Comparison of ENCODE assay signal across 7 mouse cellular contexts in genomic region chr13:12650877-12651176, GRCm38 (mm10).
A peak's percentile ranks its signal among the peaks of the same experiment; 100 is the strongest.
DNase-seq lines count a peak whose midpoint lies in the region; ATAC-seq and TF ChIP-seq lines count a peak whose summit lies in the region.
"Not testable (repeated sequence)": the region's sequence is repeated elsewhere in the genome, so short reads cannot be mapped to it uniquely, and the experiment has no call there.

No protein-coding gene starts in this region.

- peak overlapping the region; percentile 42 for H3K4me3 ChIP-seq in embryonic facial prominence, embryonic 14.5 days (ENCODE audit: low read depth, low read length)
- H3K4me3 ChIP-seq in kidney, adult 2 months (ENCODE audit: insufficient read depth, low read depth, low read length) = peak overlapping the region; percentile 58
- peak overlapping the region; percentile 48 for H3K4me3 ChIP-seq in limb, embryonic 10.5 days

- not testable (repeated sequence) for H3K9ac ChIP-seq in embryonic facial prominence, embryonic 14.5 days (ENCODE audit: low read depth, low read length)

- WGBS in embryonic facial prominence, embryonic 14.5 days = 0% methylated on average over 10 of the region's 13 CpGs
- 0% methylated on average over 13 of the region's 13 CpGs for WGBS in kidney, adult 2 months
- WGBS in limb, embryonic 10.5 days = 2% methylated on average over 13 of the region's 13 CpGs

- H3K4me1 ChIP-seq in embryonic facial prominence, embryonic 14.5 days (ENCODE audit: control insufficient read depth, insufficient read depth, low read length); kidney, adult 2 months (ENCODE audit: control insufficient read depth, insufficient read depth, low read length); limb, embryonic 10.5 days: not testable (repeated sequence)

- not testable (repeated sequence) for H3K27me3 ChIP-seq in embryonic facial prominence, embryonic 14.5 days (replicated peaks; ENCODE audit: control insufficient read depth, insufficient read depth, low read length); kidney, adult 2 months (replicated peaks; ENCODE audit: control insufficient read depth, insufficient read depth, low read length); limb, embryonic 10.5 days (ENCODE audit: low read depth, poor library complexity, severe bottlenecking)

- H3K27ac ChIP-seq in embryonic facial prominence, embryonic 14.5 days (replicated peaks; ENCODE audit: low read depth, low read length); kidney, adult 2 months (ENCODE audit: insufficient read depth, low read depth, low read length); limb, embryonic 10.5 days: not testable (repeated sequence)

- TF ChIP-seq CTCF in kidney, adult 2 months (conservative IDR thresholded peaks at IDR 0.05; ENCODE audit: insufficient read depth, insufficient read length, low read depth, low read length) = not testable (repeated sequence)

- peak overlapping the region; percentile 49 for H3K4me2 ChIP-seq in embryonic facial prominence, embryonic 14.5 days (ENCODE audit: low read depth, low read length)

- peak; percentile 82 for ATAC-seq in embryonic facial prominence, embryonic 14.5 days (ENCODE audit: low read depth)

- not testable (repeated sequence) for H3K36me3 ChIP-seq in embryonic facial prominence, embryonic 14.5 days (ENCODE audit: control insufficient read depth, insufficient read depth, low read length); kidney, adult 2 months (ENCODE audit: control insufficient read depth, insufficient read depth, low read length); limb, embryonic 10.5 days

- not testable (repeated sequence) for TF ChIP-seq POLR2A in kidney, adult 2 months (IDR thresholded peaks at IDR 0.05; ENCODE audit: low read depth, low read length)

- H3K9me3 ChIP-seq in embryonic facial prominence, embryonic 14.5 days (ENCODE audit: control insufficient read depth, low read length); limb, embryonic 10.5 days (replicated peaks): not testable (repeated sequence)

- peak; percentile 63 for DNase-seq in adrenal gland, postnatal 14 days
- peak; percentile 66 for DNase-seq in embryonic facial prominence, embryonic 14.5 days (ENCODE audit: low spot score)
- peak; percentile 58 to 60 for DNase-seq in heart, adult 9 months (ENCODE audit: low spot score in 2 of 2)
- peak; percentile 93 for DNase-seq in kidney, adult 2 months
- peak; percentile 63 for DNase-seq in limb, embryonic 10.5 days (ENCODE audit: low spot score)
- peak; percentile 48 for DNase-seq in mesoderm, embryonic 11.5 days (ENCODE audit: low read depth, low spot score)
- peak; percentile 53 for DNase-seq in right cerebral cortex, postnatal 25 days
